8 mouse cellular contexts compared by ENCODE assay signal in the genomic region with DNA sequence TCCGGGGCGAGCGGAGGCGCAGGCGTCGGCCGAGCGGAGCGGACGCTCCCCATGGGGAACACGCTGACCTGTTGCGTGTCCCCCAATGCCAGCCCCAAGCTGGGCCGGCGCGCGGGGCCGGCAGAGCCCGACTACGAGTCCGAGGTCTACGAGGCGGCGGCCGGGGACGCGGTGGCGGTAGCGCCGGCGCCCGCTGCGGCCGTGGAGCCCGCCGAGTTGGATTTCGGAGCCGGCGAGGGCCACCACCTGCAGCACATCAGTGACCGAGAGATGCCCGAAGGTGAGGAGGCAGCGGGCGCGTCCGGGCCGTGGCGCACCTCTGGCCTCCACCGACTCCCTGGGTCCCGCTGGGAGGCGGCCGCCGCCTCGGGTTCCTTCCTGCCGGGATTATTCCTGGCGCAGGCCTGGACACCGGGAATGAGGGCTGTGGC. TPM values are rescaled to one million over a fixed set of nuclear protein-coding genes. Genes with fewer than 3 reads are reported as not detected.
DNase-seq lines count a peak whose midpoint lies in the region; ATAC-seq lines count a peak whose summit lies in the region.

No protein-coding gene starts in this region.

- WGBS in midbrain, embryonic 10.5 days: under 1% methylated on average over 53 of the region's 55 CpGs

- peak overlapping the region; percentile 78 for H3K4me3 ChIP-seq in midbrain, embryonic 10.5 days

- no peak for DNase-seq in cerebellum, adult 11-12 months
- peak; percentile 10 to 19 for DNase-seq in adrenal gland, postnatal 4 days (ENCODE audit: low spot score in 2 of 2)
- peak; percentile 21 to 39 for DNase-seq in frontal cortex, postnatal 10 days (ENCODE audit: low spot score in 2 of 2)
- peak; percentile 65 for DNase-seq in heart, postnatal 4 days
- DNase-seq in left cerebral cortex, adult 8-10 months (ENCODE audit: low spot score in 2 of 2): peak; percentile 23 to 28
- DNase-seq in midbrain, embryonic 10.5 days (ENCODE audit: low spot score): peak; percentile 67
- DNase-seq in testis, postnatal 10 days (ENCODE audit: low spot score): peak; percentile 61

- no peaks in the 10 kb centered on the region for H3K36me3 ChIP-seq in midbrain, embryonic 10.5 days

- peaks cover 32% of the 10 kb centered on the region for H3K4me1 ChIP-seq in midbrain, embryonic 10.5 days

- peak; percentile 49 for ATAC-seq in cerebellum, adult (ENCODE audit: insufficient number of reproducible peaks, low FRiP score, low TSS enrichment)

- no peaks in the 10 kb centered on the region for H3K27me3 ChIP-seq in midbrain, embryonic 10.5 days (ENCODE audit: low read depth, poor library complexity, severe bottlenecking)

- no peaks in the 10 kb centered on the region for H3K9me3 ChIP-seq in midbrain, embryonic 10.5 days (replicated peaks)

- peak overlapping the region; percentile 92 for H3K27ac ChIP-seq in midbrain, embryonic 10.5 days (replicated peaks)

RNA-seq across cellular contexts. Expression of a gene that starts 0.9 kb away (rescaled TPM):
- total RNA-seq in adrenal gland, postnatal 4 days (2021): 10 to 100 TPM; 24.2 to 26.5 TPM
- total RNA-seq in heart, postnatal 4 days (2021): 10 to 100 TPM; 31.0 to 33.2 TPM
- total RNA-seq in left cerebral cortex, adult 8-10 months (2022): 10 to 100 TPM; 16.3 to 21.0 (median 19.7) TPM
- 6.4 and 6.5 TPM in 2 replicates for polyA plus RNA-seq in midbrain, embryonic 10.5 days (2016; fragmentation: Nextera tagmentation; extraction: Ambion mirVana)

RNA-seq across cellular contexts. Expression of a gene that starts 46.4 kb away (rescaled TPM):
- 10 to 100 TPM; 29.5 to 29.7 TPM for total RNA-seq in adrenal gland, postnatal 4 days (2021)
- 10 to 100 TPM in 1 of 2 experiments, 1 to 10 TPM in 1; 9.5 to 10.6 TPM for total RNA-seq in heart, postnatal 4 days (2021)
- total RNA-seq in left cerebral cortex, adult 8-10 months (2022): 1 to 10 TPM; 2.2 to 2.8 (median 2.6) TPM
- polyA plus RNA-seq in midbrain, embryonic 10.5 days (2016; fragmentation: Nextera tagmentation; extraction: Ambion mirVana): 0.36 and 0.79 TPM in 2 replicates
